Mouse (Mus musculus) liver, embryonic 14.5 days (tissue): Measurements from ENCODE around the gene Tmem209.

Experiments
- CTCF ChIP-seq: IDR thresholded peaks from 2 replicates; pipeline ENCODE4 v1.5.1; 2016; ENCODE audit warnings: antibody characterized with exemption, low read depth, control low read depth
- EP300 ChIP-seq: IDR thresholded peaks from 2 replicates; pipeline ENCODE4 v1.6.1; 2016; ENCODE audit warnings: antibody characterized with exemption, low read depth

DNA sequence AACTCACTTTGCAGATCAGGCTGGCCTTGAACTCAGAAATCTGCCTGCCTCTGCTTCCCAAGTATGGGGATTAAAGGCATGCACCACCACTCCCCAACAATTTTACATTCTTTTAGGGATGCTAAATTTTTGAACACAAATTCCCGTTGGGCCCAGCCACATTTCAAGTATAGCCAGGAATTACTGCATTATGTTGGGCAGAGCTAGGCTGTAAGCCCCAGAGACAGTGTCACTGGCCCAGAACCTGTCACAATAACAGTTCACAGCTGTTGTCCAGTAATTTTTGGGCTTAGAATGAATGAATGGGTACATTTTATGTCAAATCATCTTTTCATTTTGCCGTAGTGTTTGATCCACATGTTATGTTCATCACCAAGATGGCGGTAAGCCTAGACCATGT, 73.1 kb downstream of the Tmem209 start:
- TF ChIP-seq CTCF: no peak
- no peak for TF ChIP-seq EP300
